Mouse (Mus musculus) liver, embryonic 14.5 days (tissue): Measurements from ENCODE around the gene Nucks1.

Experiments
- CTCF ChIP-seq: IDR thresholded peaks from 2 replicates; pipeline ENCODE4 v1.5.1; 2016; ENCODE audit warnings: antibody characterized with exemption, low read depth, control low read depth
- EP300 ChIP-seq: IDR thresholded peaks from 2 replicates; pipeline ENCODE4 v1.6.1; 2016; ENCODE audit warnings: antibody characterized with exemption, low read depth

DNA sequence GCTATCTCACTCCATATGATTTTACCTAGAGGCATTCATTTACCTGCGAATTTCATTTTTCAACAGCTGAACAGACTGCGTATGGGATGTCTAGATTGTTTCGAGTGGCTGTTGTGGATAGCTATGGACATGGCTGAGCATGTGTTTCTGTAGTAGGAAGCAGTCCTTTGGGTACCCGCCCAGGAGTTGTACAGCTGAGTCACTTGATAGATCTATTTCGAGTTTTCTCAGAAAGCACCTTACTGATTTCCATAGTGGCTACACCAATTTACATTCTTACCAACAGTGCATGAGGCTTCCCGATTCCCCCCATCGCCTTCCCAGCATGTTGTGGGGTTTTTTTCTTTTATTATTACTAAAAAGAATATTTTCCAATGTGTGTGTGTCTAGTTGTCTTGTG, 7.1 kb upstream of the Nucks1 start:
- no peak for TF ChIP-seq CTCF
- TF ChIP-seq EP300, result no peak
